Mouse (Mus musculus) megakaryocyte, embryonic 14.5 days (primary cell): ENCODE data around the gene Ranbp3l. TPM values are rescaled to one million over a fixed set of nuclear protein-coding genes. Genes with fewer than 3 reads are reported as not detected.

Experiments used
- H3K27me3 ChIP-seq: replicated peaks from 2 replicates; pipeline ENCODE3; 2012; ENCODE audit warnings: inconsistent platforms
- H3K36me3 ChIP-seq: replicated peaks from 2 replicates; pipeline ENCODE3; 2012; ENCODE audit warnings: low read length, inconsistent platforms, mixed read lengths
- H3K4me1 ChIP-seq: 2 replicates; pipeline ENCODE4 v1.6.1; 2012; ENCODE audit warnings: inconsistent platforms
- H3K4me3 ChIP-seq: replicated peaks from 2 replicates; pipeline ENCODE3; 2012; ENCODE audit warnings: moderate library complexity, mild to moderate bottlenecking, inconsistent platforms
- H3K9me3 ChIP-seq: 2 replicates; pipeline ENCODE4 v1.6.1; 2012; ENCODE audit warnings: inconsistent platforms
- FLI1 ChIP-seq: IDR thresholded peaks from 2 replicates; pipeline ENCODE4 v1.6.1; 2012; ENCODE audit warnings: low read length, inconsistent platforms, mixed read lengths
- GATA1 ChIP-seq: IDR thresholded peaks from 3 replicates; pipeline ENCODE4 v1.6.1; 2012; ENCODE audit warnings: mixed read lengths, low read length, inconsistent platforms, borderline replicate concordance
- polyA plus RNA-seq: library from polyadenylated mRNA; stranded (reverse); fragments of >175 nt; gene quantifications from 2 replicates; pipeline ENCODE4 v1.2.3, GENCODE M21; 2012; ENCODE audit warnings: low replicate concordance; ENCODE audit not compliant: insufficient read depth

The Ranbp3l gene
- polyA plus RNA-seq, 1 experiment = not detected

GRCm38 (mm10) chr15:9093598-9094365, 126.0 kb downstream of the Ranbp3l start:
- Histone ChIP-seq H3K4me3 (no peak overlapping the region), H3K9me3 (no peaks in the 10 kb centered on the region), H3K4me1 (peaks cover 47% of the 10 kb centered on the region), H3K27me3 (no peaks in the 10 kb centered on the region), H3K36me3 (peaks cover 92% of the 10 kb centered on the region)
- TF ChIP-seq FLI1 = no peak
- no peak for TF ChIP-seq GATA1

DNA sequence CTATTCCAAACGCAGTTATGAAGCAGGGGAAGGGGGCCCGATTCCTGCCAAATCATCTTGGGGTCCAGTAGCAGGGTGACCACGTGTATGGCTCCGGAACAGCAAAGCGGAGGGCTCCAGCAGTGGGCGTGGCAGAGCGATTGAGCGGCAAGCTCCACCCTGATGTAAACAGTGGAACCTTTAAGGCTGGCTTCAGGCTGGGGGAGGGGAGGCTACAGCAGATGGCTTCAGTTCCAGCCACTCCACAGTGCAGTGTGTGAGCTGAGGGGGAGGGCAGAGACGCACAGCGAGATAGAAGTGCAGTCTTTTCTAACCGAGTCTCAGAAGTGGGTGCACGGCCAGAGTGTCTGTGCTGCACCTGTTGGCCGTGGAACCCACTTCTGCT, 126.6 kb downstream of the Ranbp3l start:
- TF ChIP-seq GATA1 (no peak), FLI1 (no peak)
- no peak overlapping the region for H3K4me3 ChIP-seq
- peaks cover 42% of the 10 kb centered on the region for H3K4me1 ChIP-seq
- H3K27me3 ChIP-seq = no peaks in the 10 kb centered on the region
- H3K9me3 ChIP-seq = no peaks in the 10 kb centered on the region
- H3K36me3 ChIP-seq = peaks cover 92% of the 10 kb centered on the region

GRCm38 (mm10) chr15:9096865-9097264, 129.1 kb downstream of the Ranbp3l start:
- TF ChIP-seq GATA1 (no peak), FLI1 (no peak)
- H3K4me1 ChIP-seq = peaks cover 32% of the 10 kb centered on the region
- no peaks in the 10 kb centered on the region for H3K27me3 ChIP-seq
- H3K9me3 ChIP-seq = no peaks in the 10 kb centered on the region
- H3K36me3 ChIP-seq = peaks cover 94% of the 10 kb centered on the region
- no peak overlapping the region for H3K4me3 ChIP-seq

DNA sequence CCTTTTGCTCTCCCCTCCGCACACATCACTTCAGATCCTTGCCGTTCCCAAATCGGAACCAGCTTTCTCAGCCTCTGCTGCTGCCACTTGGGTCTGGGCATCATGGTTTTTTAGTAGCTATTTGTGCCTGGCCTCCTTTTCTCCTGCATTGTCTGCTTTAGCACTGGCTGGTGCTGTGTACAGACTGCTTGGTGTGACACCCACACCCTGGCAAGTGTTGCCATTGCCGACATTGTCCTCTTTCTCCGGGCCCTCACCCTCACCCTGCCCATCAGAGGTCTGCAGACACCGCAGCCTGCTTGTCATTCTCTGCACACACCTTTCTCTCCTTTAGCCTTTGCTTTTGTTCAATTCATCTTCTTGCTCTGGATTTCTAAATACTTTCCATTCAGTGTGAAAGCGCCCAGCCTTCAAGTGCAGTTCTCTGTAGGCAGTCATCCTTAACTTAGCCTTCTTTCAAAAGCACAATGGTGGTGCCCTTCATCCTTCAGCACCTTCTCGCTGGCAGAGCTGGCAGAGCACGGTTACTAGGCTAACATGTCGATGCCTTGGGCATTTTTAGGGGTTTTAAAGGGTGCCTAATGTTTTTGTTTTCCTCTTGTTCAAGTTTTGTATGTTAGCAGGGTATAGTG, 132.8 kb downstream of the Ranbp3l start:
- peaks cover 100% of the 10 kb centered on the region for H3K36me3 ChIP-seq
- H3K4me1 ChIP-seq = peaks cover 19% of the 10 kb centered on the region
- no peaks in the 10 kb centered on the region for H3K27me3 ChIP-seq
- H3K4me3 ChIP-seq = peak overlapping the region; percentile 38
- no peaks in the 10 kb centered on the region for H3K9me3 ChIP-seq
- TF ChIP-seq FLI1 (no peak), GATA1 (no peak)

GRCm38 (mm10) chr15:9106303-9107074, 138.7 kb downstream of the Ranbp3l start:
- no peak overlapping the region for H3K4me3 ChIP-seq
- TF ChIP-seq FLI1 (no peak), GATA1 (no peak)
- no peaks in the 10 kb centered on the region for H3K27me3 ChIP-seq
- H3K36me3 ChIP-seq = peaks cover 93% of the 10 kb centered on the region
- no peaks in the 10 kb centered on the region for H3K9me3 ChIP-seq
- H3K4me1 ChIP-seq = peaks cover 4% of the 10 kb centered on the region

DNA sequence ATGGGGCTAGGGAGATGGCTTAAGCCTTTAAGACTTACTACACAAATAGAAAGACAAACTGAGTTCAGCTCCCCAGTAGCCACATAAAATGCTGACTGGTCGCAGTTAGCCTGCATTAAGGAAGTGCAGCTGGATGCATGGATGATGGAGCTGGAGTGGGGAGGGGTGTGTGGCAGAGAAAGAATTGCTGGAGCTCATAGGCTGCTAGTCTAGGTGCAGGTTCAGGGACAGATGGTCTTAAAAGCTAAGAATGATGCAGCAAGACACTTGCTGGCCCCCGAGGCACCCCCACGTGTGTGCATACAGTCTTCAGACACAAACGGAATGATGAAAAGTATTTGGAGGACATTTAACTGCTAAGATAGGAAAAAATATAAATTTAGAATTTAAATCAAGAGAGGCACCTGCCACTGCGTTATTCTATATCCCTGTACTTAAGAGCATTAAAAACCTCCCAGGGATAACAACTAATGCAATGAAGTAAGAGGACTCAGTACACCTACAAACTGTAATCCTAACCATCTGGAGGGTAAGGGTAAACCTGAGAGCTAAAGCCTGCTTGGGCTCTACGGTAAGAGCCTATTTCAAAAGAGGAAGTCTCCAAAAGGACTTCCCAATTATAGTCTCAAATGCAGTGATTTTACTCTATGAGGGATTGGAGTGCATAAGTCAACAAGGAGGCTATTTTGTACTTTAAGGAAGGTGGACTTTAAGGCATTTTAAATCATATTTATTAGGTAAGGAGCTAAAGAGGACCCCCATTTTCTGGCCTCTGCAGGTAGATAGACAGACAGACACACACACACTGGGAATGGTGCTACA, 143.0 kb downstream of the Ranbp3l start:
- TF ChIP-seq FLI1 (no peak), GATA1 (no peak)
- peaks cover 92% of the 10 kb centered on the region for H3K36me3 ChIP-seq
- H3K27me3 ChIP-seq = no peaks in the 10 kb centered on the region
- H3K4me3 ChIP-seq = no peak overlapping the region
- no peaks in the 10 kb centered on the region for H3K9me3 ChIP-seq
- no peaks in the 10 kb centered on the region for H3K4me1 ChIP-seq

DNA sequence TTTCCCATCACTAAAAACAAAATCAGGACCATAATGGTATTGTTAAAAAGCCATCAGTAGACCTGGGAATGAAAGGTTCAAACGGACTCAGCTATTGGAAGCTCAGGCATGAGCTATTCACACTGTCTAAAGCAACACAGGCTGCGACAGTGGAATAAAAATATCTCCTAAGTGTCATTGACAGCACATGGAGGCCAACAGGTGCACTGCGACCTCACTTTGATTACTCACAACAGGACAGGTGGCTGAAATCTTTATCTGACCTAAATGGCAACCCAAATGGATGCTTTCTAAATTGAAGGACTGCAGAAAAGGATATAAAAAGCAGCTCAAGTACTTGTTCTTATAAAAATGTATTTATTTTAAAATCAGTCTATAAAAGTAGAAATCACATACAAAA, 143.9 kb downstream of the Ranbp3l start:
- TF ChIP-seq GATA1 (no peak), FLI1 (no peak)
- Histone ChIP-seq H3K36me3 (peaks cover 94% of the 10 kb centered on the region), H3K4me1 (no peaks in the 10 kb centered on the region), H3K4me3 (no peak overlapping the region), H3K27me3 (no peaks in the 10 kb centered on the region), H3K9me3 (no peaks in the 10 kb centered on the region)

DNA sequence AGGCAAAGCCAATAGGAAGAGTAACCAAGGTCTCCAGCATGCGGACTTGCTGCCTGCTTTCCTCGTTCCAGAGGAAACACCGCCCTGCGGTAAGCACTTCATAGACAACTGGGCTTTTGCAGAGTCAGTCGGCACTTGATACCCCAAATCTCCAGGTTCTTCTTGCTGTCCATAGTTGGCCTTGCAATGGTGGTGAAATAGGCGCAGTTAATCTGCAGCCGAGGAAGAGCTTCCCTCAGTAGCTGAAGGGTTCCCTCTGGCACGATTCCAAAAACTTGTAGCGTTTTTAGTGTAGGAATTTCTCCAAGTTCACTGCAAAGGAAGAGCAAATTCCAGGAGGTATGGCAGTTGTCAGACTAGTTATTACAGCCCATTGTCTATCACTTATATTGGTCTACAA, 145.8 kb downstream of the Ranbp3l start:
- no peak for TF ChIP-seq GATA1
- TF ChIP-seq FLI1 = no peak
- Histone ChIP-seq H3K4me3 (no peak overlapping the region), H3K27me3 (no peaks in the 10 kb centered on the region), H3K4me1 (no peaks in the 10 kb centered on the region), H3K9me3 (no peaks in the 10 kb centered on the region), H3K36me3 (peaks cover 92% of the 10 kb centered on the region)

GRCm38 (mm10) chr15:9114131-9114530, 146.4 kb downstream of the Ranbp3l start:
- no peak for TF ChIP-seq GATA1
- no peak for TF ChIP-seq FLI1
- Histone ChIP-seq H3K36me3 (peaks cover 92% of the 10 kb centered on the region), H3K9me3 (no peaks in the 10 kb centered on the region), H3K4me3 (no peak overlapping the region), H3K27me3 (no peaks in the 10 kb centered on the region), H3K4me1 (peaks cover 3% of the 10 kb centered on the region; the same call in 1 of the 2 replicates)
